Mouse (Mus musculus) G1E-ER4 (cell line): ENCODE results near the gene Col9a2. TPM values are rescaled to one million over a fixed set of nuclear protein-coding genes. Genes with fewer than 3 reads are reported as not detected.

Source experiments
- GATA1 ChIP-seq: IDR thresholded peaks from one replicate; pipeline ENCODE4 v1.8.0; 2012; ENCODE audit warnings: low read length, inconsistent platforms
- polyA plus RNA-seq: library from polyadenylated mRNA; stranded (reverse); fragments of >175 nt; gene quantifications from 2 replicates; pipeline ENCODE4 v1.2.3, GENCODE M21; 2012

Gene Col9a2
- polyA plus RNA-seq, 1 experiment = not detected

DNA sequence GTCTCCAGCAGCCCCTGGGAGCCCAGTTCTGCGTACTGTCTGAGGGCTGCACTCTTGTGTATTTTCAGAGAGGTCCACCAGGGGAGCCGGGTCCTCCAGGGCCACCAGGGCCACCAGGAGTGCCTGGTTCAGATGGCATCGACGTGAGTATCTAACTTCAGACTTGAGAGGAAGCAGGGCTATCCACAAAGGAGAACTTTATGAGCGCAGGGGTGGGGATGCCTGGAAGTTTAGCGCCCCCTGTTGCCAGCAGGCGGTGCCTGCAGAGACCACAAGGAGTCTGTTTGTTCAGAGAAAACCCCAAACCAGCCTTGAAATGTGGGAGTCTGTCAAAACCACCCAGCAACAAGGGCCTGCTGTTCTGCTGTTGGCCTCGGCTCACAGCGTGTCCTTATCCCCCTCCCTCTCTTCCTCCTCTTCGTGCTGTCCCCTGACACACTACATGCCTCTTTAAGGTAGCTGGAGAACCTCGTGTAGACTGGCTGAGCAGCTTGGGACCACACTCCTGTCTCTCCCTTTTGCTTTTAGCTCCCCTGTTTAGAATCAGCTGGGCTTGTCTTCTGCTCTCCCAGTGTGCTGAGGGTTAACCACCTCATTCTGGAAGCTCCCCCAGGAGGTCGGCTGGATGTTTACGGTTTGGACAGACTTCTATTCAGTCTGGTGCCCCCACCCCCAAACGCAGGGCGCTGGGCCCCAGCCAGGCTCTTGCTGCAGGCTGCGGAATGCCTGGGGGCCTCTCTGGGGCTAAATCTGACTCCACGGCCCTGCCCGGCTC lies 1.9 kb downstream of the Col9a2 start:
- no peak for TF ChIP-seq GATA1

- TF ChIP-seq GATA1 = no peak
Measured at GRCm38 (mm10) chr4:121042472-121042871, 3.3 kb downstream of the Col9a2 start.

DNA sequence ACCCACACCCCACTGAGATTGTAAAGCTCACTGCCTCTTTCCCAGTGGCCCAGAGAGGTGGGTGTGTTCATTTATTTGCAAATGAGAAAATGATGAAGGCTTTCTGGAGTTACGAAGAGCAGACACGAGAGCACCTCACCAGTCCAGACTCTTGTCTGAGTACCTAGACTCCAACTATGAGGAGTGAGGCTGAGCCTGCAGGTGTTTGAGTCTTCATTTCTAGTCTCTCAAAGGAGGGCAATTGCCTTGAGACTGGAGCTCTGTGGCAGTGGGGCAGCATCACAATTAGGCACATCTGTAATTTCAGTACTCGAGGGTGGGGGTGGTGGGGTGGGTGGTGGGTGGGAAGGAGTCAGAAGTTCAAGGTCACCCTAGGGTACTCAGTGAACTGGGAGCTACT lies 3.8 kb downstream of the Col9a2 start:
- TF ChIP-seq GATA1 = no peak

- no peak for TF ChIP-seq GATA1
Measured at GRCm38 (mm10) chr4:121051863-121052262, 12.7 kb downstream of the Col9a2 start.

DNA sequence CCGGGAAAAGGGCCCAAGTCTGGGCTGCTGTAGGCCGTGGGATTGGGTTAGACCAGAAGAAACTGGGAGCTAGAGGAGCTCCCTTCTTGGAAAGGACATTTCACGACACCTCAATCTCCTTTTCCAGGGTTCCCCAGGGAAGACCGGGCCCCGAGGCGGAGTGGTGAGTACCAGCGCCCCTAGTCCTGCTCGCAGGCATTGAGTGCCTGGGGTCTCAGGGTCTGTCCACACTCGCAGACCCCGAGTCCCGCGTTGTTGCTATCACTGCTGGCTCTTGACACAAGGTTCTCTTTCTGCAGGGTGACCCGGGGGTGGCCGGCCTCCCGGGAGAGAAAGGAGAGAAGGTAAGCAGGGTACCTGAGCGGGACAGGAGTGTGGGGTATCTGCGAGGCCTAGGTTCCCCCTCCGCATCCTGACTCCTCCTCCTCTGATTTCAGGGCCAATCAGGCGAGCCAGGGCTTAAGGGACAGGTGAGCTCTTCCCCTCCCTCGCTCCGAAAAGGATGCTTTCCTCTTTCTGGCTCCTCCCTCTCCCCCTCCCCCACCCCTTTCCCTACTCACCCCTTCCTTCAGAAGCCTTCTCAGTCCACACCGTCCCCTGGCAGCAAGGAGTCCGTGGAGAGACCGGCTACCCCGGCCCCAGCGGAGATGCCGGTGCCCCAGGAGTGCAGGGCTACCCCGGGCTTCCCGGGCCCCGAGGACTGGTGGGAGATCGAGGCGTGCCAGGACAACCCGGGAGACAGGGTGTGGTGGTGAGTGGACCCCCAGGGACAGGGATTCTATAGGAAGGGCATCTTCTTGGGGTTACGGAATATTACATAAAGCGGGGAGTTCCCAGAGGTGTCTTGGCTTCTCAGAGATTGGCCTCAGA lies 13.5 kb downstream of the Col9a2 start:
- TF ChIP-seq GATA1 = no peak

DNA sequence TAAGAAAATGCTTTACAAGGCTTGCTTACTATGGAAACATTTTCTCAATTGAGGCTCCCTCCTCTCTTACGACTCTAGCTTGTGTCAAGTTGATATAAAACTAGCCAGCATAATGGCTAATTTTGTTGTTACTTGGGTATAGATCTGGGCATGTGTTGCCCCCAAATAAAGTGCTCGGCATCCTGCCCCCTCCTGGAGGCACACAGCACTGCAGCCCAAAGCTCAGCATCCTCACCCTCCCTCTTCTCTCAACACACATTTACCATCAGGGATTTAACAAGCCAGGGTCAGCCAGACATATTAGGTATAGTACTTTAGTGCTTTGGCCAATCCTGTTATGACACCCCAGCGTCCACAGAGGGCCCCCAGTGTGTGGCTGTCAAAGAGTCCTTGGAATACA lies 17.2 kb downstream of the Col9a2 start:
- TF ChIP-seq GATA1 = no peak

DNA sequence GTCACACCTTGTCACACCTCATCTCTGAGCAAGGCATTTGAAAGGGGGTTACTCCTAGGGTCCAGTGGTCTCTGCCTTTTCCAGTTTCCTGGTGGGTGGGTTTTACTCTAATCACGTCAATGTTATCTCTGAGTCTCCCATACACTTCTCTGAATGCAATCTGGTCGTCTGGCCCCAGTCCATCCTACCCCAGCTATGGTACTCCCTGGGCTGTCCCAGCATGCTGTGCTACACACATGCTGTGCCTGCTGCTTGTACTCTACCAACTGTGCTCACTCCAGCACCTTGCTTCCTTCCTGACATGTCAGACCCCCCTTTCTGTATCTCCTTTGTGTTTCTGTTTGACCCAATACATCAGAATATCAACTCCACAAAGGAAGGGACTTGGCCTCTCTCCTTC lies 17.8 kb downstream of the Col9a2 start:
- no peak for TF ChIP-seq GATA1

- TF ChIP-seq GATA1 = no peak
Measured at GRCm38 (mm10) chr4:121065336-121065735, 26.2 kb downstream of the Col9a2 start.

DNA sequence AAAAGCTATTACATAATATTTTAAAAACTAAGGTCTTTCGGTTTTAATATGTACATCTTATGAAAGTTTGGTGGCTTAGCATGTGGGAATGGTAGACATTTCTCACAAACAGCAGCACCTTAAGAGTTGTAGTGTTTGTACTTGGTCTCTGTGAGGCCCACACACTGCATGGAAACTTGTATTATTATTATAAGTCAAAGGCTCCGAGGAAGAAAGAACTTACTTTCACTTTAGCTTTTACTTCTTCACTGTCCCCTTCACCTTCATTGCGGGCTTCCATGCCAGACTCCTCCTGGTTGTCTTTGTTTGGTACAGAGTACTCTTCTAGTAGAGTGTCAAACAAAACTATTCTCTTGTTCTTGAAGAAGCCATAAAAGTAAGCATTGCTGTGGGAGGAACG lies 35.1 kb downstream of the Col9a2 start:
- TF ChIP-seq GATA1 = no peak

DNA sequence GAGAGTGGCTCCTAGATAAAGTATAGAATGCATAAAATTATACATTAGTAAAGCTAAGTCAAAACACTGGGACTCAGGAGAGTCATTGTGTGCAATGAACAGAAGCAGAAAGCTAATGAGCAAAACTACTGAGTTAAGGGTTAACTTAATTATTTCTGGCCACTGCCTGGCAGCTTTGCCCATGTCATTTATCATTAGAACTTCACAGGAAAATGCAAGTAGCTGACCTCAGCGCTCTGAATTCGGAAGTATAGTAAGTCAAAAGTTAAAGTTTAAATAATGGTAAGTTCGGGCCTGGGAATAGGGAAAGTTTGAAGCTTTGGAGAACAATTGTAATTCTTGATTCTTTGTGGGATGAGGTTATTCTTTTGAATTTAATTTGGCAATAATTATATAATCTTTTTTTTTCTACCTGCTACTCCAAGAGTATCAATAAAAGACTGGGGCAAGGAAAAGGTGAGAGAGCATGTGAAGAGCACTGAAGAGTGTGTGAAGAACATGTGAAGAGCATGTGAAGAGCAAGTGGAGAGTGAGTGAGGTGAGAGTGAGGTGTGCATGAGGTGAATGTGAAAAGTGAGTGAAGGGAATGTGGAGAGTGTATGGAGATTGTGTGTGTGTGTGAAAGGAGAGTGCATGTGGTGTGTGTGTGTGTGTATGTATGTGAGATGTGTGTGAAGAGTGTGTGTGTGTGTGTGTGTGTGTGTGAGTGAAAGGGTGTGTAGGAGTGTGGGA lies 38.9 kb downstream of the Col9a2 start:
- TF ChIP-seq GATA1 = no peak

DNA sequence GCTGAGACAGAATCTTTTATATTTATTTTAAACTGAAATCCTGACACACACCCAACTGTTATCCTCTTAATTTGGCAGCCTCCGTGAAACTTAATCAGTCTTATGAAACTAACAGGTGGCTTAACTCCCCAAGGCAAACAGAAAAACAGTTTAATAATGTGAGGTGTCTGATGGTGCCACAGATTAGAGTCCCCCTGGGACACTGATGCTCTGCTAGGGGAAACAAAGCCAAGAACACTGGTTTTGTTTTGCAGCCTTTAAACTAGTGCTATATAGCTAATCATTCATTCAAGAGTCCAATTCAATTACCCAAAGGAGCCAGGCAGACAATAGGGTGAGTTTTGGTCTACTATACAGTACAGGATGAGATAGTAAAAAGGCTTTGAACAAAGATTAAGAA lies 41.2 kb downstream of the Col9a2 start:
- no peak for TF ChIP-seq GATA1

DNA sequence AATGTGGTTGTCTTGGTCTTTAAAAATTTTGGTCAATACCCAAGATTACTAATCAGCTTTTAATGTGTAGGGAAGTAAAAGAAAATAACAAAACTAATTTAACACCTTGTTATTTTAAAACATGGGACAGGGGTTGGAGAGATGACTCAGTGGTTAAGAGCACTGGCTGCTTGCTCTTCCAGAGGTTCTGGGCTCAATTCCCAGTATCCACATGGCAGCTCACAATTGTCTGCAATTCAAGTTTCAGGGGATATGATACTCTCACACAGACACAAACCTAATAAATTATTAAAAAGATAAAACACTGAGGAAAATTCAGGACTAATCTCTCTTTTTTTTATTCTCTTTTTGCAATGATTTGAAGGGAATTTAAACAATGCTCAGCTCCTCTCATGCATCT lies 45.3 kb downstream of the Col9a2 start:
- no peak for TF ChIP-seq GATA1

DNA sequence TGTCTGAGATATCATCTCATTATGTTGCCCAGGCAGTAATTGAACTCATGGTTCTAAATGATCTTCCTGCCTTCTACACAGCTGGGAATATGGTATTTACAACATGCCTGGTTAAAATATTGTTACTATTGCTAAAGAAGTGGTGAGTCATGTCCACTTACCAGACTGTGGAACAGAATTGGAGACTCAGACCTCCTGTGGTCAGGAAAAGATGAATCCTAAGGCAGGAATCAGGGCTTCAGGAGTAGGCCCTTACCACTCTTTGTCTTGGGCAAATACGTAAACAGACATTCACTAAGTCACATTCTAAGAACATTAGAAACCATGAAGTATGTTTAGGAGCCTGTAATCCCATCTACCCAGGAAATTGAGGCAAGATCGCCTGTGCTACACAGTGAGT lies 49.5 kb downstream of the Col9a2 start:
- no peak for TF ChIP-seq GATA1

GRCm38 (mm10) chr4:121090211-121090610 lies 51.0 kb downstream of the Col9a2 start:
- no peak for TF ChIP-seq GATA1

DNA sequence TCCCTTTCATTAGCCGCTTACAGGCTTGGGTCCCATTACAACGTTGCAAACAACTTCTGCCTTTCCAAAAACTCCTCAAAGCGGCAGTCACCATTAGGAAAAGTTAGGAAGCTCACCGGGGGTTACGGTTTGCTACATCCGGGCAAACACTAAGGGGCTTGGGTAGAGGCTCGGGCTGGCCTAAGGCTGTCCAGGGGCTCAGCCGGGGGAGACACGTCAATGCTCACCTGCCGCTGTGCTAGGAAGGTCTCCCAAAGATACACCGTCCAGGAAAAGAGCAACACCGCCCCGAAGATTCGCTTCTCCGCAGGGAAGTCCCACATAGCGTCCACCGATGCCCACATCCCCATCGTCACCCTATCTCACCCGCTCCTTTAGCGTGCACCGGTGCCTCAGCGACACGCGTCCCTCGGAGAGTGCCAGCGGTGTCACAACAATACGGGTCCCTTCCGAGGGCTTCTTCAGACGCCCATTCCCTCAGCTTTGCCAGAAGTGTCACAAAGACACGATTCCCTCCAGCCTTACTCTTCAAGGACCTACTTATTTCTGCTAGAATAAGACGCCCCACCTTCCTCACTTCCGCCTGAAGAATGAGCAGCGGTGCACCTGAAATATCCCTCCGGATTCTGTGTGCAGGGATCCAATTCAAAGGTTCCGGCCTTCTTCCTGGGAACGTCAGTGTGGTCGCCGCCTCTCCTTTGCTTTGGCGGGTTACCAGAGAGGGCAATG lies 58.6 kb downstream of the Col9a2 start, which contains the start of gene Zmpste24:
TSS of gene Zmpste24 (minus strand) at position 592 of the 729 bp plus-strand sequence.
- TF ChIP-seq GATA1 = no peak
